Mouse (Mus musculus): Measurements from ENCODE around the gene Popdc2. TPM values are rescaled to one million over a fixed set of nuclear protein-coding genes. Genes with fewer than 3 reads are reported as not detected.

The Popdc2 gene
- total and polyA plus RNA-seq, 3 experiments = 17.5 to 45.4 TPM; not detected in 1

- no peak for DNase-seq (ENCODE audit: low read depth, low spot score)
- no peaks in the 10 kb centered on the region for H3K27me3 ChIP-seq (ENCODE audit: control insufficient read depth in 1 of 2, insufficient read depth in 2 of 2, low read length in 2 of 2)
- H3K9ac ChIP-seq (ENCODE audit: control insufficient read depth, low read depth, low read length, poor library complexity, severe bottlenecking) = no peak overlapping the region
- no peak overlapping the region for H3K27ac ChIP-seq (ENCODE audit: control insufficient read depth, low read depth, low read length)
- H3K4me1 ChIP-seq (ENCODE audit: control insufficient read depth in 1 of 2, insufficient read depth in 2 of 2, low read length in 2 of 2) = peaks cover 0 to 13% of the 10 kb centered on the region in 2 experiments; a peak in 2 of 4 replicates
- no peak overlapping the region for H3K4me3 ChIP-seq (ENCODE audit: control insufficient read depth in 1 of 2, insufficient read depth in 1 of 2, low read depth in 2 of 2, low read length in 2 of 2)
- no peaks in the 10 kb centered on the region for H3K9me3 ChIP-seq (replicated peaks; ENCODE audit: insufficient read depth, low read length)
- no peaks in the 10 kb centered on the region for H3K79me2 ChIP-seq (ENCODE audit: control insufficient read depth, insufficient read depth, low read length, poor library complexity)
- TF ChIP-seq GABPA (IDR thresholded peaks at IDR 0.05; ENCODE audit: low read depth, low read length) (no peak), MAFK (IDR thresholded peaks at IDR 0.05; ENCODE audit: borderline replicate concordance, low read depth, low read length) (no peak), RAD21 (IDR thresholded peaks at IDR 0.05; ENCODE audit: low read depth, low read length) (no peak), ZMIZ1 (IDR thresholded peaks at IDR 0.05; ENCODE audit: low read depth, low read length) (no peak), USF1 (IDR thresholded peaks at IDR 0.05; ENCODE audit: low read depth, low read length) (no peak), ETS1 (IDR thresholded peaks at IDR 0.05; ENCODE audit: low read depth, low read length) (no peak), GATA1 (IDR thresholded peaks at IDR 0.05; ENCODE audit: low read depth, low read length) (no peak), UBTF (IDR thresholded peaks at IDR 0.05; ENCODE audit: borderline replicate concordance, insufficient read depth, low read depth, low read length) (no peak)
- H3K36me3 ChIP-seq (ENCODE audit: control insufficient read depth in 1 of 2, insufficient read depth in 2 of 2, low read length in 2 of 2) = no peaks in the 10 kb centered on the region; a peak in 1 of 4 replicates
These were observed 41.6 kb downstream of the Popdc2 start for GRCm38 (mm10) chr16:38403639-38404038.

- Histone ChIP-seq H3K27ac (ENCODE audit: control insufficient read depth, low read depth, low read length) (no peak overlapping the region), H3K9me3 (replicated peaks; ENCODE audit: insufficient read depth, low read length) (no peaks in the 10 kb centered on the region), H3K27me3 (ENCODE audit: control insufficient read depth in 1 of 2, insufficient read depth in 2 of 2, low read length in 2 of 2) (no peaks in the 10 kb centered on the region), H3K36me3 (ENCODE audit: control insufficient read depth in 1 of 2, insufficient read depth in 2 of 2, low read length in 2 of 2) (no peaks in the 10 kb centered on the region; a peak in 1 of 4 replicates), H3K4me3 (ENCODE audit: control insufficient read depth in 1 of 2, insufficient read depth in 1 of 2, low read depth in 2 of 2, low read length in 2 of 2) (no peak overlapping the region), H3K79me2 (ENCODE audit: control insufficient read depth, insufficient read depth, low read length, poor library complexity) (no peaks in the 10 kb centered on the region), H3K4me1 (ENCODE audit: control insufficient read depth in 1 of 2, insufficient read depth in 2 of 2, low read length in 2 of 2) (peaks cover 0 to 13% of the 10 kb centered on the region in 2 experiments; a peak in 2 of 4 replicates), H3K9ac (ENCODE audit: control insufficient read depth, low read depth, low read length, poor library complexity, severe bottlenecking) (no peak overlapping the region)
- no peak for DNase-seq (ENCODE audit: low read depth, low spot score)
- no peak for TF ChIP-seq TAL1 (IDR thresholded peaks at IDR 0.05; ENCODE audit: low read length)
- no peak for TF ChIP-seq ZKSCAN1 (IDR thresholded peaks at IDR 0.05; ENCODE audit: low read depth, low read length)
- no peak for TF ChIP-seq POLR2AphosphoS5 (IDR thresholded peaks at IDR 0.05; ENCODE audit: borderline replicate concordance, low read depth, low read length)
- no peak for TF ChIP-seq SMC3 (IDR thresholded peaks at IDR 0.05; ENCODE audit: low read depth, low read length)
- TF ChIP-seq UBTF (IDR thresholded peaks at IDR 0.05; ENCODE audit: borderline replicate concordance, insufficient read depth, low read depth, low read length) = no peak
These were observed 44.3 kb downstream of the Popdc2 start for GRCm38 (mm10) chr16:38406293-38406692.

DNA sequence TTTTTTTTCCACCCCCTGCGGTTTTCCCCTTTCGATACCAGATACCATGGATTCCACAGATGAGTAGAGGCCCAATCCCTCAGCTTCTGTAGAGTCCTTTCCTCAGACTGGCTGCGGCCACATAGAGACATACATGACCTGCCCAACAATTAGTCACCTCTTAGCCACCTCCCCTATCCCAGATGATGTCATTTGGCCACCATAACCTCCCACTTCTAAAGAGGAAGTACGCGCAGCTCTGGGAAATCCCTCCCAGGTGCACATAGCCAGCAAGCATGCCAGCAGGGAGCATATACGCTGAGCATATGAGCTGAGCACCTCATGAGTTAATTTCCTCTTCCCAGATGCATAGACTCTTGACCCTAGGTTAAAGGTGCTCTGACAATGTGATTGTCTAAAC is 44.7 kb downstream of the Popdc2 start:
- Histone ChIP-seq H3K79me2 (ENCODE audit: control insufficient read depth, insufficient read depth, low read length, poor library complexity) (no peaks in the 10 kb centered on the region), H3K27me3 (ENCODE audit: control insufficient read depth in 1 of 2, insufficient read depth in 2 of 2, low read length in 2 of 2) (peaks cover 0 to 1% of the 10 kb centered on the region in 2 experiments; a peak in 1 of 4 replicates), H3K9me3 (replicated peaks; ENCODE audit: insufficient read depth, low read length) (no peaks in the 10 kb centered on the region), H3K9ac (ENCODE audit: control insufficient read depth, low read depth, low read length, poor library complexity, severe bottlenecking) (no peak overlapping the region), H3K4me3 (ENCODE audit: control insufficient read depth in 1 of 2, insufficient read depth in 1 of 2, low read depth in 2 of 2, low read length in 2 of 2) (no peak overlapping the region), H3K4me1 (ENCODE audit: control insufficient read depth in 1 of 2, insufficient read depth in 2 of 2, low read length in 2 of 2) (peaks cover 0 to 13% of the 10 kb centered on the region in 2 experiments; a peak in 2 of 4 replicates), H3K27ac (ENCODE audit: control insufficient read depth, low read depth, low read length) (no peak overlapping the region), H3K36me3 (ENCODE audit: control insufficient read depth in 1 of 2, insufficient read depth in 2 of 2, low read length in 2 of 2) (no peaks in the 10 kb centered on the region; a peak in 1 of 4 replicates)
- DNase-seq (ENCODE audit: low read depth, low spot score) = peak; percentile 50
- TF ChIP-seq ETS1 (IDR thresholded peaks at IDR 0.05; ENCODE audit: low read depth, low read length) (peak; percentile 24; the same call in 1 of the 2 replicates), MYC (IDR thresholded peaks at IDR 0.05; ENCODE audit: low read depth, low read length) (no peak), SIN3A (IDR thresholded peaks at IDR 0.05; ENCODE audit: low read length) (no peak), TBP (IDR thresholded peaks at IDR 0.05; ENCODE audit: low read depth, low read length) (no peak), MYB (IDR thresholded peaks at IDR 0.05; ENCODE audit: low read depth, low read length) (no peak)
